Mouse (Mus musculus): ENCODE results near the gene Tgfb3. TPM values are rescaled to one million over a fixed set of nuclear protein-coding genes. Genes with fewer than 3 reads are reported as not detected.

Gene Tgfb3
- total RNA-seq, 2 experiments from 2014 or later = 13.5 to 14.8 TPM

Other genes starting within 250 kb of the Tgfb3 start
- gene Ift43, start 3.5 kb upstream of the Tgfb3 start, total RNA-seq (2021) = 10 to 100 TPM; 12.5 to 14.4 TPM
- gene Gpatch2l, start 162.8 kb upstream of the Tgfb3 start, total RNA-seq (2021) = 10 to 100 TPM; 31.5 to 34.7 TPM

Measured in layer of hippocampus, postnatal 25 days (tissue).